Mouse (Mus musculus) Patski (cell line): ENCODE data around the gene Ampd3. TPM values are rescaled to one million over a fixed set of nuclear protein-coding genes. Genes with fewer than 3 reads are reported as not detected.

Source experiments
- ATAC-seq: fragments of 100-300 bp; one replicate; pipeline ENCODE4 v1.8.0; 2021
- CTCF ChIA-PET: fragments of 350-600 bp; sonication (Branson Sonifier 250); formaldehyde crosslinking; loops from one replicate; lab custom pipeline; 2022; ENCODE audit warnings: inconsistent platforms; lab: Charles Lee
- POLR2A ChIA-PET: fragments of 350-600 bp; sonication (Branson Sonifier 250); formaldehyde crosslinking; loops from one replicate; lab custom pipeline; 2022; ENCODE audit warnings: antibody characterized with exemption, inconsistent platforms; lab: Charles Lee
- DNase-seq: peaks from one replicate; pipeline ENCODE4 v3.0.0-alpha.2; 2011; ENCODE audit warnings: low read depth, low spot score
- H3K27me3 ChIP-seq: fragments of 371-371 bp; one replicate; pipeline ENCODE4 v1.5.1; 2021
- CTCF ChIP-seq: fragments of 100-300 bp; IDR thresholded peaks from one replicate; pipeline ENCODE4 v1.5.1; 2021
- in situ Hi-C: fragments of 300-500 bp; cut with MboI; formaldehyde crosslinking; loops from 3 replicates; pipeline ENCODE4 v1.11.1; 2018; ENCODE audit warnings: low pct_unique_long_range_greater_than_20kb, mixed read lengths
- polyA plus RNA-seq: library from polyadenylated mRNA; unstranded; gene quantifications from one replicate; pipeline ENCODE4 v1.2.3, GENCODE M21; 2021

The Ampd3 gene
- polyA plus RNA-seq, 1 experiment from 2014 or later: 59.3 TPM

DNA sequence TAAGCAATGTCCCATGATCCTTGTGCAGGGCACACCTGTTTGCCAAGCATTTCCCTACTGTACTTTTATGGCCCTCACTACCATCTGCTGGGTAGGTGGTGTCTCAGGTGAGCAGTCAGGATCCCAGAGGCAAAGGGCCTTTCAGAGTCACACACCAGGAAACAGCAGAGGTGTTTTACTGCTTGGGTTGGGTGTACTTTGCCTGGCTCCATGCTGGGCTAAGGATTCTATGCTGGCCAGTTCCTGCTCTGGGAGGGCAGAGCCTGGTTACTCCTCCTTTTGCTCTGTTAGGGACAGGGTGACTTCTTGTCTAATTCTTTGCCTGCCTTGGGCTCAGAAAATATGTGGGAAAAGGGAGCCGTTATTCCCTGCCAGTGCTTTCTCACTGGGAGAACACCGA is 24.8 kb downstream of the Ampd3 start:
- CTCF ChIA-PET: no interaction called here
- in situ Hi-C loops: loop anchor here (10.0 kb wide), 1 partner anchor 508 kb away; no protein-coding TSS in a partner anchor
- POLR2A ChIA-PET: no interaction called here
- no peak for TF ChIP-seq CTCF
- DNase-seq: no peak
- H3K27me3 ChIP-seq: no peaks in the 10 kb centered on the region
- ATAC-seq: no peak

DNA sequence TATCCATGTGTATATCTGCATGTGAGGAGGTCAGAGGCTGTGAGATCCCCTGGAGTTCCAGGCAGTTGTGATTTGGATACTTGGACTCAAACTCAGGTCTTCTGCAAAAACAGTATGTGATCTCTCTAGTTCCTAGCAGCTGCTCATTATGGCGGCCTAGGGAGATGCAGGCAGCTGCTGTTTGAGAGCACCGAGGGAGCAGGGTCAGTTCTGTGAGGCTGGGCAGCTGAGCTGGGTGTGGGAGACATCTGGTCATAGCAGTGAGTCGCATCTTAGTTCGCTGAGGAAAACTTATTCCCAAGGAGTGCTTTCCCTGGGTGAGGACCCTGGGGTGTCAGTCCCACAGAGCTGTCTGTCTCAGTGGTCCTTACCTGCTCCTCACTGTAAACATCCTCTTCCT is 26.7 kb downstream of the Ampd3 start:
- DNase-seq: no peak
- CTCF ChIA-PET: no interaction called here
- POLR2A ChIA-PET: no interaction called here
- no peaks in the 10 kb centered on the region for H3K27me3 ChIP-seq
- ATAC-seq: no peak
- TF ChIP-seq CTCF: no peak
- in situ Hi-C loops: loop anchor here (10.0 kb wide), 1 partner anchor 510 kb away; no protein-coding TSS in a partner anchor

DNA sequence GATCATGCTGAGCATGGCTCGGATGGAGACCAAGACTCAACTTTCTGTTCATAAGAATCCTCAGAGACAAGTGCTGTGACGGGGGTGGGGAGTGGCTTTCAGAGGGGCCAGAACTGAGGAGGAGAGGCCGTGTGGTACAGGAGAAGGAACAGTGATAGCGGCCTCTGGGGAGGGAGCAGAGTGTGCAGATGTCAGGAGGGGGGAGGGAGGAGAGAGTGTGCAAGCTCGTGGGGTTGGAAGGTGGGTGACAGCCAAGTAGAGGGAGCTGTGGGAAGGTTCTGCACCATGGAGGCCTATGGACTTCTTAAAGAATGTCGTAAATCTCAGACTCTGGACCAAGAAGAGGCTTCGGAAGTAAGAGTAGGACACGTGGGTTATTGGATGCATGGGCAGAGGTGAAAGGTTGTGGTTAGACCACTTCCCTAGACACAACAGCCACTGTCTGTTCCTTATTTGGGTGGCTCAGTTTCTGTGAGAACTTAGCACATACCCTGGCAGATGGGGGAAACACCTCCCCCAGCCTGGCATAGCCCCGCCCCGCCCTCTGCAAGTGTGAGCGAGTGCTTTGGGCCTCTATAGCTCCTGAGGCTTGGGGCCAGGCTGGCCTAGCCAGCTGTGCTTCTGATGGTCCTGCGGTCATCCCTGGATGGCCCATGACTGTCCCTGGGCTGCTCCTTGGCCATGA is 28.5 kb downstream of the Ampd3 start:
- H3K27me3 ChIP-seq: no peaks in the 10 kb centered on the region
- no peak for TF ChIP-seq CTCF
- ATAC-seq (no peak), DNase-seq (no peak)
- ChIA-PET CTCF (interaction anchor here (1.1 to 1.6 kb wide), 3 partner anchors 12 to 67 kb away, joined by 3 to 5 read pairs (median 5); no protein-coding TSS in a partner anchor), POLR2A (interaction anchor here (0.7 kb wide), 1 partner anchor 14 kb away, joined by 3 read pairs; no protein-coding TSS in a partner anchor)
- in situ Hi-C loops: loop anchor here (10.0 kb wide), 1 partner anchor 512 kb away; no protein-coding TSS in a partner anchor

DNA sequence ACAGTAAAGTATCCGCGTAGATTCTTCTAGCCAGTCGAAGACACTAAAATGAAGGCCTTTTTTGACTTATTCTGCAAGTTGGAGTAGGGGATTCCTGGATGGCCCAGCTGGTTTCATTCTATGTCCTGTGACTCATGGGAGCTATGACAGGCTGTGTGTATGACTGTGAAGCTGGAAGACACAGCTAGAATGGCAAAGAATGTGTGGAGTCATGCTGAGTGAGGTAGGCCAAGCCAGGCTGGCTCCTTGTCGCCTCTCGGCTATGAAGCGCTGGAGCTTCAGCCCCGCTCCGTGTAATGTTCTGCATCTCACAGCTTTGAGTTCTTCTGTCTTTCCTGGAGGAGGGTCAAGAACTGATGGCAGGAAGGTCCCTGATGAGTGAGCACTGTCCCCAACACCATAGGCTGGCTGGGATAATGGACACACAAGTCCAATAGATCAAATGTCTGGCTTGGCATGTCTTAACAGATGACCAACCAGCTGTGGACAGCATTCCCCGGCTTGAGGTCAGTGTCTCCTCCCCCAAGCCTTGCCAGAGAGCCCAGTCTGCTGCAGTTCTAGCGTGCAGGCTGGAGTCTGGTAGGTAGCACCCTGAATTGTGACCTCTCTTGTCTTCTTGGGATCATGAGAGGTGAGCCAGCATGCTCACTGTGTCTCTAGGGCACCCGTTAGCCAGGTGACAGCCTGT is 29.9 kb downstream of the Ampd3 start:
- H3K27me3 ChIP-seq: no peaks in the 10 kb centered on the region
- TF ChIP-seq CTCF: no peak
- in situ Hi-C loops: loop anchor here (10.0 kb wide), 1 partner anchor 513 kb away; no protein-coding TSS in a partner anchor
- POLR2A ChIA-PET: no interaction called here
- CTCF ChIA-PET: interaction anchor here (1.0 to 2.4 kb wide), 8 partner anchors 9 to 71 kb away, joined by 3 to 13 read pairs (median 5); no protein-coding TSS in a partner anchor
- DNase-seq (no peak), ATAC-seq (no peak)

DNA sequence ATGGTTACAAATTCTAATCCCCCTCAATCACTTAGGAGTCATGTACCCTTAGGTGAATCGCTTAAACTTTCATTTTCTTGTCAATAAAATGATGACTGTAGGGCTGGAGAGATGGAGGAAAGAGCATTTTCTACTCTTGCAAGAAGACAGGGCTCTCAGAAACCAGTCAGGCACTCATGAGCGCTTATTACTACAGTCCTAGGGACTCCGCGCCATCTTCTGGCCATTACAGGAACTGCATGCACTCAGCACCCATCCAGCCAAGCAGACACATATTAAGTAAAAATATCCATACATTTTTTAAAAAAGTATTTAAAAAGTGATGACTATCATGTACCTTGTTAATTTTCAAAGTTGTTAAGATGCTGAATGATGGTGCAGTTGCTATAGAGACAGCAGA is 33.0 kb downstream of the Ampd3 start:
- in situ Hi-C loops: loop anchor here (5.0 kb wide), 1 partner anchor 74 kb away; no protein-coding TSS in a partner anchor
- ChIA-PET CTCF (interaction anchor here (0.7 to 3.8 kb wide), 9 partner anchors 13 to 156 kb away, joined by 3 to 29 read pairs (median 3); no protein-coding TSS in a partner anchor), POLR2A (interaction anchor here (1.1 kb wide), 1 partner anchor 29 kb away, joined by 3 read pairs; no protein-coding TSS in a partner anchor)
- ATAC-seq: no peak
- H3K27me3 ChIP-seq: no peaks in the 10 kb centered on the region
- no peak for DNase-seq
- TF ChIP-seq CTCF: no peak

DNA sequence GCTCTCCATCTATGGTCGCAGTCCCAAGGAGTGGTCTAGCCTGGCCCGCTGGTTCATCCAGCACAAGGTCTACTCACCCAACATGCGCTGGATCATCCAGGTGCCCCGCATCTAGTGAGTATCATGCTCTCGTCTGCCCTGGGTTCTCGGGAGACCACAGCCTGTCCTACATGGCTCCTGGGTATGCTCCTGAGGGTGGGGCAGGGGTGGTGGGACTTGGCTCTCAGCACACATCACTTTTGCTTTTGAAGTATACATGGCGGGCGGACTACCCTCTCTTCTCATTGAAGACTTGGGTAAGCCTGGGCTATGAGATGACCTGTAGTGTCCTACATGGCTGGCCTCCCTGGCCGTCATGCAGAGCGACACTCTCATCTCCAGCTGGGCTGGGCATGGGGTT is 35.1 kb downstream of the Ampd3 start:
- H3K27me3 ChIP-seq: no peaks in the 10 kb centered on the region
- CTCF ChIA-PET: interaction anchor here (0.9 to 3.8 kb wide), 3 partner anchors 16 to 76 kb away, joined by 3 to 29 read pairs (median 5); no protein-coding TSS in a partner anchor
- no peak for TF ChIP-seq CTCF
- no peak for DNase-seq
- ATAC-seq: no peak
- in situ Hi-C loops: loop anchor here (5.0 kb wide), 1 partner anchor 76 kb away; no protein-coding TSS in a partner anchor
- POLR2A ChIA-PET: no interaction called here

DNA sequence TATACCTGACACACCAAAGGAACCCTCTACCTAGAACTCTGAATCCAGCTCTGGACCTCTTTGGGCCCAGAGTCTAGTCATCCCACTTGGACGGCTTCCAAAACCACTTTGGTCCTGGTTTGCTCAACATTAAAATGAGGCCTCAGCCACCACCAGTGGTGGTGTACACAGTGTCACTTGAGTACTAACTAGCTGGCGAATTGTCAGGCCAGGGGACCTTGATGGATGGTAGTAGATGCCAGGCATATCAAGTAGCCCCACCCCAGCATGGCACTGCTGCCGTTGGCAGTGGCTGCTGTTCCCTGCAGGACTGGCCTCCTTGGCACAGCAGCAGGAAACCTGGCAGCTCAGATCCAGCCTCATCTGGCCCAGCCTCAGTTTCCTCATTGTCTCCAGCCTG is 36.3 kb downstream of the Ampd3 start:
- TF ChIP-seq CTCF: no peak
- no peak for ATAC-seq
- in situ Hi-C loops: loop anchor here (5.0 kb wide), 1 partner anchor 77 kb away; no protein-coding TSS in a partner anchor
- CTCF ChIA-PET: interaction anchor here (1.1 to 1.2 kb wide), 2 partner anchors 75 to 77 kb away, joined by 3 to 5 read pairs; no protein-coding TSS in a partner anchor
- POLR2A ChIA-PET: no interaction called here
- DNase-seq: no peak
- no peaks in the 10 kb centered on the region for H3K27me3 ChIP-seq

DNA sequence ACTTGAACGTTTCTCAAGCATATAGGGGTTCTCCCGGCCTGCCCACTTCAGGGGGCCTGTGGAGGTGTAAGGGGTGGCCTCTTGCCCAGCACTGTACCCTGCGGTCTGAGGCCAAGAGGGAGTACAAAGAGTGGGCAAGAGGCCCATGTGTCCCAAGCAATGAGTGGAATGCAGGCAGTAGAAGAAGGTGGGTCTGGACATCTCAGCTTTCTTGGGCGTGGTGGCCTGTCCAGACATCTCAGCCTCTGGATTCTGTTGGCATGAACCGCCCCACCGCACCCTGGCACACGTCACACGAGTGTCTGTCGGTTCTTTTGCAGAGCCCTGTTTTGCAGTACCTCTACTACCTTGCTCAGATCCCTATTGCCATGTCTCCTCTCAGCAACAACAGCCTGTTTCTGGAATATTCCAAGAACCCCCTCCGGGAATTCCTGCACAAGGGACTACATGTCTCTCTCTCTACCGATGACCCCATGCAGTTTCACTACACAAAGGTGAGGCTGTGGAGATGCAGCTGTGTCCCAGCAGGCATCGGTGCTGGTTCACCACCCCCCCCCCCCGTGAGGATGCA is 39.5 kb downstream of the Ampd3 start:
- no peaks in the 10 kb centered on the region for H3K27me3 ChIP-seq
- ChIA-PET CTCF (interaction anchor here (1.3 to 1.5 kb wide), 2 partner anchors 10 to 14 kb away, joined by 3 read pairs; no protein-coding TSS in a partner anchor), POLR2A (interaction anchor here (0.5 to 0.7 kb wide), 3 partner anchors 250 to 1065 kb away, joined by 3 to 4 read pairs (median 3); no protein-coding TSS in a partner anchor)
- in situ Hi-C loops: loop anchor here (5.0 kb wide), 1 partner anchor 120 kb away; no protein-coding TSS in a partner anchor
- DNase-seq (no peak), ATAC-seq (no peak)
- TF ChIP-seq CTCF: no peak

DNA sequence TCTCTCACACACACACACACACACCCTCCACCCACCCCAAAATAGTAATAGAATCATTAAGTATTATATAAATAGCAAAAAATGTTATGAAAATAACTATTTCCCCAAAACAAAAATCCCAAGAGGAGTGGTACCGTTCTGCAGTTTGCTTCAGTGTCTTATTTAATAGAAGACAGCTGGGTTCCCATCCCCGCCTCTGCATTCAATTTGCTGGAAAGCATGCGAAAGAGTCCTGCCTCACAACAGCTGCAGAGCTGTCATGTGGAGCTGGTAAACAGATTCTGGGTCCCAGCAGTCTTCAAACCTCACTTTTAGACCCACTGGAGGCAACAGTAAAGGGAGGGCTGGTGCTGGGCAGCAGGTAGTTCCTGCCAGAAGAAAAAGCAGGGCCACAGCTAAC is 41.0 kb downstream of the Ampd3 start:
- TF ChIP-seq CTCF: no peak
- in situ Hi-C loops: loop anchor here (5.0 kb wide), 1 partner anchor 118 kb away; no protein-coding TSS in a partner anchor
- ATAC-seq: no peak
- ChIA-PET CTCF (interaction anchor here (1.4 to 1.5 kb wide), 2 partner anchors 12 to 79 kb away, joined by 3 to 4 read pairs; no protein-coding TSS in a partner anchor), POLR2A (interaction anchor here (0.8 kb wide), 1 partner anchor 40 kb away, joined by 4 read pairs; no protein-coding TSS in a partner anchor)
- DNase-seq: no peak
- no peaks in the 10 kb centered on the region for H3K27me3 ChIP-seq
